Mouse (Mus musculus) small intestine, adult 2 months (tissue): Measurements from ENCODE around the gene Nrp2.

Experiments used
- CTCF ChIP-seq: fragments of 200-500 bp; IDR thresholded peaks from 2 replicates; pipeline ENCODE4 v1.5.1; 2012; ENCODE audit warnings: low read depth, mild to moderate bottlenecking, control low read depth, inconsistent platforms, low read length, moderate library complexity, mixed read lengths; ENCODE audit not compliant: insufficient replicate concordance, insufficient read length; ENCODE audit errors: extremely low read depth
- POLR2A ChIP-seq: fragments of 200-500 bp; IDR thresholded peaks from 2 replicates; pipeline ENCODE4 v1.6.1; 2012; ENCODE audit warnings: low read depth, mild to moderate bottlenecking, control low read depth, inconsistent platforms, low read length, moderate library complexity

DNA sequence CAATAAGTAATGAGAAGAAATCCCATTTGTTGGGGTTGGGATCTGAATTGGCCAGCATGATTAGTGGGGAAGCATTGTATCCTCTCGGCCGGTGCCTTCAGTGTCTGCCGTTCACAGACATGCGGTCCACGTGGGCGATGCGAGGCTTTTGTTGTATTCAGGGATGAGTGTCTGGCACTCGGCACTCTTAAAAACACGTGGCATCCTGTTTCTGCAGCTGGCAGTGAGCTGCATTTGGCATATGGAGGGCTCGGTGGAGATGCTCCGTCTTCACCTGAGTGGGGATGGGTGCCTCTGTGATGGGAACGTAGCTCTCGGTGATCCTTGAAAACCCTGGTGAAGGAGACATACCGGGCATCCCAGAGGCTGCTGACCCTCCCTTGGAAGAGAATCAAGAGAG, 46.6 kb downstream of the Nrp2 start:
- TF ChIP-seq CTCF (no peak), POLR2A (no peak)
